Mouse (Mus musculus): ENCODE data around the gene Trak1. TPM values are rescaled to one million over a fixed set of nuclear protein-coding genes. Genes with fewer than 3 reads are reported as not detected.
"Not testable (repeated sequence)": the region's sequence is repeated elsewhere in the genome, so short reads cannot be mapped to it uniquely, and the experiment has no call there.

The Trak1 gene
- total RNA-seq, 1 experiment, result 18.9 TPM

DNA sequence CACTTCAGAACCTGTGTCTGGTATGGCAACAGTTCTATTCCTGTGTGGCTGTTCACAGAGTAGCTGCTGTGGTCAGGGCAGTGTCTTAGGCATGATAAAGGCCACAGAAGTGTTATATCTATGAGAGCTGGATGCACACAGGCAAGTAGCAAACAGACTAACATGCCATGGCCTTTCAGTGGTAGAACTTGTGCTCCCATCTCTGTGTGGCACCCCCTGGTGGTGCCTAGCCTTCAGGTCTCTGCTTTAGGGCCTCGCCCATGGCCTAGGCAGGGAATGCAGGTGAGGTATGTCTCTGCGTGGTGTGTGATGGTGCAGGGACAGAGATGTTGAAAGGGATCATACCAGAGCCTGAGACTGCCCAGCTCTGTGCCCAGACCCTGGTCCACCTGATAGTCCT is 148.1 kb downstream of the Trak1 start:
- Histone ChIP-seq H3K4me1 (ENCODE audit: control insufficient read depth in 2 of 2, insufficient read depth in 2 of 2, low read length in 2 of 2, poor library complexity in 1 of 2) (peaks cover 1 to 9% of the 10 kb centered on the region in 2 experiments; a peak in 2 of 4 replicates), H3K4me3 (ENCODE audit: insufficient read depth in 1 of 2, low read depth in 1 of 2, low read length in 2 of 2, poor library complexity in 1 of 2, severe bottlenecking in 1 of 2) (no peak overlapping the region), H3K36me3 (ENCODE audit: control insufficient read depth, insufficient read depth, low read length, poor library complexity, severe bottlenecking) (peaks cover 30% of the 10 kb centered on the region)

GRCm38 (mm10) chr9:121446431-121446831 is 149.1 kb downstream of the Trak1 start:
- H3K36me3 ChIP-seq (ENCODE audit: control insufficient read depth, insufficient read depth, low read length, poor library complexity, severe bottlenecking), result peaks cover 29% of the 10 kb centered on the region
- peaks cover 1 to 9% of the 10 kb centered on the region in 2 experiments; a peak in 2 of 4 replicates for H3K4me1 ChIP-seq (ENCODE audit: control insufficient read depth in 2 of 2, insufficient read depth in 2 of 2, low read length in 2 of 2, poor library complexity in 1 of 2)
- no peak overlapping the region for H3K27ac ChIP-seq (ENCODE audit: insufficient read depth, low read depth, low read length, poor library complexity, severe bottlenecking)
- TF ChIP-seq HCFC1 (IDR thresholded peaks at IDR 0.05; ENCODE audit: borderline replicate concordance, insufficient read depth, low read length) (no peak), ZNF384 (IDR thresholded peaks at IDR 0.05; ENCODE audit: low read depth, low read length) (no peak)
- H3K9me3 ChIP-seq (ENCODE audit: control insufficient read depth, insufficient read depth, low read depth, low read length), result no peaks in the 10 kb centered on the region
- no peak for DNase-seq (ENCODE audit: low read depth, low spot score)
- in situ Hi-C loops (cut with MboI; ENCODE audit: low sequenced_read_pairs in 2 of 2, unreplicated experiment in 2 of 2), result no loop called here
- H3K4me3 ChIP-seq (ENCODE audit: insufficient read depth in 1 of 2, low read depth in 1 of 2, low read length in 2 of 2, poor library complexity in 1 of 2, severe bottlenecking in 1 of 2), result no peak overlapping the region
- no peak overlapping the region for H3K9ac ChIP-seq (ENCODE audit: insufficient read depth, low read depth, low read length, poor library complexity, severe bottlenecking)

More for the DNA sequence above, 148.1 kb downstream of the Trak1 start:
- H3K9me3 ChIP-seq (ENCODE audit: control insufficient read depth, insufficient read depth, low read depth, low read length), result no peaks in the 10 kb centered on the region
- DNase-seq (ENCODE audit: low read depth, low spot score), result no peak
- no peak overlapping the region for H3K27ac ChIP-seq (ENCODE audit: insufficient read depth, low read depth, low read length, poor library complexity, severe bottlenecking)
- in situ Hi-C loops (cut with MboI; ENCODE audit: low sequenced_read_pairs in 2 of 2, unreplicated experiment in 2 of 2), result no loop called here
- H3K9ac ChIP-seq (ENCODE audit: insufficient read depth, low read depth, low read length, poor library complexity, severe bottlenecking), result no peak overlapping the region
- TF ChIP-seq MAFK (IDR thresholded peaks at IDR 0.05; ENCODE audit: insufficient read depth, low read depth, low read length) (no peak), ZC3H11A (IDR thresholded peaks at IDR 0.05; ENCODE audit: borderline replicate concordance, low read depth, low read length) (no peak), ZNF384 (IDR thresholded peaks at IDR 0.05; ENCODE audit: low read depth, low read length) (no peak), CHD2 (IDR thresholded peaks at IDR 0.05; ENCODE audit: low read depth, low read length) (no peak), HCFC1 (IDR thresholded peaks at IDR 0.05; ENCODE audit: borderline replicate concordance, insufficient read depth, low read length) (no peak)

DNA sequence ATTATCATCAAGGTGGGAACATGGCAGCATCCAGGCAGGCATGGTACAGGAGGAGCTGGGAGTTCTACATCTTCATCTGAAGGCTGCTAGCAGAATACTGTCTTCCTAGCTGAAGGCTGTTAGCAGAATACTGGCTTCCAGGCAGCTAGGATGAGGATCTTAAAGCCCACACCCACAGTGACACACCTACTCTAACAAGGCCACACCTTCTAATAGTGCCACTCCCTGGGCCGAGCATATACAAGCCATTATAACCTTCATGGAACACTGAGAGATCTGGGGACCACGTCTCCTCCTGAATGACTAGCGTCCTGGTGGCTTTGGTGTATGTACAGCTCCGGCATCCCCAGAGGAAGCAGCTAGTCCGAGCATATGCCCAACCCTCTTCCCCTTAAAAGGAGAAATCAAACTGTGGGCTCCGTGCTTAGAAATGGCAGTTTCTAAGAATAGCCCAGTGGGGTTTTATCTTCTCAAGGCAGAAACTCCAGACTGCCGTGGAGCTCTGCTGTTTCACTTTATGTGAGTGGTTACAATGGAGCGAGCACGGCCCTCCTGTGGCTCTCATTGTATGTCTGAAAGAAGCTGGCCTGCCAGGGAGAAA is 155.1 kb downstream of the Trak1 start:
- peaks cover 26% of the 10 kb centered on the region for H3K36me3 ChIP-seq (ENCODE audit: control insufficient read depth, insufficient read depth, low read length, poor library complexity, severe bottlenecking)
- in situ Hi-C loops (cut with MboI; ENCODE audit: low sequenced_read_pairs in 2 of 2, unreplicated experiment in 2 of 2); DNase-seq (ENCODE audit: low read depth, low spot score); H3K9ac ChIP-seq (ENCODE audit: insufficient read depth, low read depth, low read length, poor library complexity, severe bottlenecking); H3K4me1 ChIP-seq (ENCODE audit: control insufficient read depth in 2 of 2, insufficient read depth in 2 of 2, low read length in 2 of 2, poor library complexity in 1 of 2); H3K4me3 ChIP-seq (ENCODE audit: insufficient read depth in 1 of 2, low read depth in 1 of 2, low read length in 2 of 2, poor library complexity in 1 of 2, severe bottlenecking in 1 of 2); H3K9me3 ChIP-seq (ENCODE audit: control insufficient read depth, insufficient read depth, low read depth, low read length); H3K27ac ChIP-seq (ENCODE audit: insufficient read depth, low read depth, low read length, poor library complexity, severe bottlenecking): not testable (repeated sequence)

GRCm38 (mm10) chr9:121454891-121455290 is 157.6 kb downstream of the Trak1 start:
- Histone ChIP-seq H3K4me3 (ENCODE audit: insufficient read depth in 1 of 2, low read depth in 1 of 2, low read length in 2 of 2, poor library complexity in 1 of 2, severe bottlenecking in 1 of 2) (no peak overlapping the region), H3K9ac (ENCODE audit: insufficient read depth, low read depth, low read length, poor library complexity, severe bottlenecking) (no peak overlapping the region), H3K36me3 (ENCODE audit: control insufficient read depth, insufficient read depth, low read length, poor library complexity, severe bottlenecking) (peaks cover 23% of the 10 kb centered on the region), H3K4me1 (ENCODE audit: control insufficient read depth in 2 of 2, insufficient read depth in 2 of 2, low read length in 2 of 2, poor library complexity in 1 of 2) (peaks cover 0 to 5% of the 10 kb centered on the region in 2 experiments; a peak in 1 of 4 replicates), H3K9me3 (ENCODE audit: control insufficient read depth, insufficient read depth, low read depth, low read length) (no peaks in the 10 kb centered on the region), H3K27ac (ENCODE audit: insufficient read depth, low read depth, low read length, poor library complexity, severe bottlenecking) (no peak overlapping the region)
- no peak for DNase-seq (ENCODE audit: low read depth, low spot score)
- in situ Hi-C loops (cut with MboI; ENCODE audit: low sequenced_read_pairs in 2 of 2, unreplicated experiment in 2 of 2), result no loop called here
- TF ChIP-seq CHD2 (IDR thresholded peaks at IDR 0.05; ENCODE audit: low read depth, low read length) (no peak), HCFC1 (IDR thresholded peaks at IDR 0.05; ENCODE audit: borderline replicate concordance, insufficient read depth, low read length) (no peak)

GRCm38 (mm10) chr9:121456739-121457515 is 159.6 kb downstream of the Trak1 start:
- no peak for DNase-seq (ENCODE audit: low read depth, low spot score)
- in situ Hi-C loops (cut with MboI; ENCODE audit: low sequenced_read_pairs in 2 of 2, unreplicated experiment in 2 of 2), result no loop called here
- Histone ChIP-seq H3K27ac (ENCODE audit: insufficient read depth, low read depth, low read length, poor library complexity, severe bottlenecking) (no peak overlapping the region), H3K4me3 (ENCODE audit: insufficient read depth in 1 of 2, low read depth in 1 of 2, low read length in 2 of 2, poor library complexity in 1 of 2, severe bottlenecking in 1 of 2) (no peak overlapping the region), H3K36me3 (ENCODE audit: control insufficient read depth, insufficient read depth, low read length, poor library complexity, severe bottlenecking) (peaks cover 26% of the 10 kb centered on the region), H3K9me3 (ENCODE audit: control insufficient read depth, insufficient read depth, low read depth, low read length) (no peaks in the 10 kb centered on the region), H3K9ac (ENCODE audit: insufficient read depth, low read depth, low read length, poor library complexity, severe bottlenecking) (no peak overlapping the region), H3K4me1 (ENCODE audit: control insufficient read depth in 2 of 2, insufficient read depth in 2 of 2, low read length in 2 of 2, poor library complexity in 1 of 2) (peaks cover 0 to 8% of the 10 kb centered on the region in 2 experiments; a peak in 1 of 4 replicates)
- no peak for TF ChIP-seq ZNF384 (IDR thresholded peaks at IDR 0.05; ENCODE audit: low read depth, low read length)
- no peak for TF ChIP-seq CHD2 (IDR thresholded peaks at IDR 0.05; ENCODE audit: low read depth, low read length)
- no peak for TF ChIP-seq ZC3H11A (IDR thresholded peaks at IDR 0.05; ENCODE audit: borderline replicate concordance, low read depth, low read length)
- TF ChIP-seq MAFK (IDR thresholded peaks at IDR 0.05; ENCODE audit: insufficient read depth, low read depth, low read length), result no peak
- no peak for TF ChIP-seq HCFC1 (IDR thresholded peaks at IDR 0.05; ENCODE audit: borderline replicate concordance, insufficient read depth, low read length)

Measured in ES-E14 (cell line).